Mouse (Mus musculus) midbrain, embryonic 16.5 days (tissue): Measurements from ENCODE around the gene Usp20. TPM values are rescaled to one million over a fixed set of nuclear protein-coding genes. Genes with fewer than 3 reads are reported as not detected.

Experiments
- ATAC-seq: fragments of 200-750 bp; cut with Nextera tagmentation; 2 replicates; pipeline ENCODE4 v1.8.0; 2017; ENCODE audit warnings: moderate TSS enrichment
- H3K27ac ChIP-seq: fragments of 300-500 bp; sonication (generic); 2 replicates; pipeline ENCODE4 v1.5.1; 2014; ENCODE audit warnings: mild to moderate bottlenecking, low read length, mixed read lengths
- H3K27me3 ChIP-seq: fragments of 300-500 bp; sonication (generic); 2 replicates; pipeline ENCODE4 v1.6.1; 2014; ENCODE audit warnings: low read depth, low read length, mixed read lengths; ENCODE audit not compliant: control insufficient read depth, insufficient read depth
- H3K36me3 ChIP-seq: fragments of 300-500 bp; sonication (generic); 2 replicates; pipeline ENCODE4 v1.6.1; 2014; ENCODE audit warnings: mild to moderate bottlenecking, low read length, moderate library complexity, mixed read lengths; ENCODE audit not compliant: control insufficient read depth, insufficient read depth
- H3K4me1 ChIP-seq: fragments of 300-500 bp; sonication (generic); 2 replicates; pipeline ENCODE4 v1.6.1; 2014; ENCODE audit warnings: mild to moderate bottlenecking, low read length, mixed read lengths; ENCODE audit not compliant: control insufficient read depth, insufficient read depth
- H3K4me2 ChIP-seq: fragments of 300-500 bp; sonication (generic); 2 replicates; pipeline ENCODE4 v1.6.1; 2014; ENCODE audit warnings: mild to moderate bottlenecking, low read length, mixed read lengths
- H3K4me3 ChIP-seq: fragments of 300-500 bp; sonication (generic); 2 replicates; pipeline ENCODE4 v1.5.1; 2014; ENCODE audit warnings: low read depth, mild to moderate bottlenecking, low read length, moderate library complexity, mixed read lengths
- H3K9ac ChIP-seq: fragments of 300-500 bp; sonication (generic); 2 replicates; pipeline ENCODE4 v1.6.1; 2014; ENCODE audit warnings: low read depth, low read length, mixed read lengths
- H3K9me3 ChIP-seq: fragments of 300-500 bp; sonication (generic); replicated peaks from 2 replicates; pipeline ENCODE4 v1.6.1; 2014; ENCODE audit warnings: mild to moderate bottlenecking, low read length, mixed read lengths; ENCODE audit not compliant: control insufficient read depth, poor library complexity, severe bottlenecking
- WGBS: fragments of 180-500 bp; shearing (Covaris S2); extraction: QIAGEN DNeasy Blood & Tissue Kit; methylation state at CpG from one replicate; pipeline ENCODE4 v1.1.7; 2014; 5-methylcytosine and 5-hydroxymethylcytosine counted together
- polyA plus RNA-seq: library from polyadenylated mRNA; unstranded; fragments of >200 nt; fragmentation: Nextera tagmentation; extraction: Ambion mirVana; gene quantifications from 2 replicates; pipeline ENCODE4 v1.2.1, GENCODE M21; 2015

Usp20 gene
- polyA plus RNA-seq, 1 experiment from 2014 or later, result 49.2 TPM

- no peaks in the 10 kb centered on the region for H3K9me3 ChIP-seq
- peak within 1 kb of the TSS; percentile 72 for H3K9ac ChIP-seq
- ATAC-seq, result peak; percentile 94
- H3K4me3 ChIP-seq, result peak within 1 kb of the TSS; percentile 74
- peaks cover 8% of the 10 kb centered on the region for H3K36me3 ChIP-seq
- H3K27ac ChIP-seq, result peak within 1 kb of the TSS; percentile 61
- peaks cover 12% of the 10 kb centered on the region for H3K4me1 ChIP-seq
- H3K27me3 ChIP-seq, result no peaks in the 10 kb centered on the region
- 2% methylated on average over 47 of the region's 59 CpGs for WGBS
- H3K4me2 ChIP-seq, result peak within 1 kb of the TSS; percentile 90
Observed at GRCm38 (mm10) chr2:30967352-30968327, 14.4 kb upstream of the Usp20 start, which contains the start of gene Tor1a. Gene Tor1a (minus strand): TSS chr2:30967933.

GRCm38 (mm10) chr2:30983024-30983423 lies 945 bp downstream of the Usp20 start:
- WGBS, result 50% methylated on average over 7 of the region's 7 CpGs
- Histone ChIP-seq H3K27me3 (no peaks in the 10 kb centered on the region), H3K4me3 (peak overlapping the region; percentile 77), H3K9me3 (no peaks in the 10 kb centered on the region), H3K4me2 (peak overlapping the region; percentile 64), H3K27ac (no peak overlapping the region), H3K36me3 (peaks cover 7% of the 10 kb centered on the region), H3K4me1 (peaks cover 16% of the 10 kb centered on the region), H3K9ac (no peak overlapping the region)
- no peak for ATAC-seq

GRCm38 (mm10) chr2:30985111-30986020 lies 3.3 kb downstream of the Usp20 start:
- 32% methylated on average over 17 of the region's 17 CpGs for WGBS
- Histone ChIP-seq H3K4me2 (no peak overlapping the region), H3K4me1 (peaks cover 16% of the 10 kb centered on the region), H3K9ac (no peak overlapping the region), H3K27me3 (no peaks in the 10 kb centered on the region), H3K4me3 (no peak overlapping the region), H3K27ac (no peak overlapping the region), H3K36me3 (no peaks in the 10 kb centered on the region; the same call in 1 of the 2 replicates), H3K9me3 (no peaks in the 10 kb centered on the region)
- no peak for ATAC-seq

DNA sequence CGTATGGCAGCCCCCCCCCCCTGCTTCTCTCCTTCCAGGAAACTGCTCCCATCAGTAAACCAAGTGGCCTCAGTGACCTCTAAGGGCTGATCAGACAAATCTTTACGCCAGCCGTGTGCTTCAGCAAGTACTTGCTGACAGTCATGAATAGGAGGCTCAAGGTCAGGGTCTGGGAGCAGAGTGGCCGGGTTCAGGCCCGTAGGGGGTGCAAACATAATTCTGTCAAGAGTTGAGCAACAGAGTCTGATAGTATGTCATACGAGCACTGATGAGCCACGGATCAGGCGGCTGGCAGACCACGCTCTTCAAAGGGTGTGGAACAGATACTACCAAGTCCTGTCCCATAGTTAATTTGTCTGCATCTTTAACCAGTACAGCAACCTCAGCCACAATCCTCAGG lies 8.1 kb downstream of the Usp20 start:
- Histone ChIP-seq H3K9me3 (no peaks in the 10 kb centered on the region), H3K36me3 (no peaks in the 10 kb centered on the region; the same call in 1 of the 2 replicates), H3K27ac (no peak overlapping the region), H3K4me1 (no peaks in the 10 kb centered on the region), H3K4me3 (no peak overlapping the region), H3K27me3 (no peaks in the 10 kb centered on the region), H3K9ac (no peak overlapping the region), H3K4me2 (no peak overlapping the region)
- WGBS, result 93% methylated on average over 9 of the region's 9 CpGs
- no peak for ATAC-seq

- H3K36me3 ChIP-seq, result peaks cover 6% of the 10 kb centered on the region; the same call in 1 of the 2 replicates
- 94% methylated on average over 4 of the region's 4 CpGs for WGBS
- no peak overlapping the region for H3K4me2 ChIP-seq
- H3K4me1 ChIP-seq, result no peaks in the 10 kb centered on the region
- H3K4me3 ChIP-seq, result no peak overlapping the region
- H3K27me3 ChIP-seq, result no peaks in the 10 kb centered on the region
- H3K27ac ChIP-seq, result no peak overlapping the region
- H3K9ac ChIP-seq, result no peak overlapping the region
- H3K9me3 ChIP-seq, result no peaks in the 10 kb centered on the region
- no peak for ATAC-seq
Observed at GRCm38 (mm10) chr2:30994853-30995252, 12.8 kb downstream of the Usp20 start.

GRCm38 (mm10) chr2:30995432-30995996 lies 13.4 kb downstream of the Usp20 start:
- Histone ChIP-seq H3K4me2 (no peak overlapping the region), H3K9ac (no peak overlapping the region), H3K4me1 (no peaks in the 10 kb centered on the region), H3K9me3 (no peaks in the 10 kb centered on the region), H3K4me3 (no peak overlapping the region), H3K36me3 (peaks cover 6% of the 10 kb centered on the region; the same call in 1 of the 2 replicates), H3K27me3 (no peaks in the 10 kb centered on the region), H3K27ac (no peak overlapping the region)
- ATAC-seq, result no peak
- 71% methylated on average over 11 of the region's 11 CpGs for WGBS

DNA sequence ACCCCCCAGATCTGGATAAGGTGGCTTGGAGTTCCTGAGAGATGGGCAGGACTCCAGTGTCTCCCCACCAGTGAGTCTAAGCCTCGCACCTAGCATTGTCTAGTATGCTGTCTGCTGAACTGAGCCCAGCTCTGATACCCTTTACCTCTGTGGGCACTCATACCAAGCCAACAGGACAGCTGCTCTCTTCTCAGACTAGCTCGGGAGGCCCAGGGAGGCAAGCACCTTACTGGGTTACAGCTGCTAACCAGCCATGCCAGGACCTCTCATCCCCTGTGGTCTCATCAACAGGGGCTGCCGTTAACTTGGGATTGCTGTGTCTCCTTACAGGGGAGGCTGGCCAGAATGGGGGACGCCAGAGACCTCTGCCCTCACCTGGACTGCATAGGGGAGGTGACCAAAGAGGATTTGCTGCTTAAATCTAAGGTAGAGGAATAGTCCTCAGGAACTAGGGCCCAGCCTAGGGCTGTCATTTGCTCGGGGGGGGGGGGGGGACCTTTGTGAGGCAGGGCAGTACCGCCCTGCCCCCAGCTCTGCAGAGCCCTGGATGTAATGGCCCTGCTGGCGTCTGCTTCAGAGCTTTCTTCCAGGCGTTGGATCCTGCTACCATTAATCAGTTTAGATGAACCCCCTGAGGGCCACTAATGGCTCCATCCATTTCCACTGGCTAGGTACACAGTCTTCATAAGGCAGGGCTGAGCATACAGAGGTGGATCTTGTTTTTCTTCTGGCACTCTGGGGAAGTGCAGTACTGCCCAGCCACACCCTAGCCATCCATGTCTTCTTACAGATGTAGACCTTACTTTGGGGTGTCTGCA lies 16.6 kb downstream of the Usp20 start:
- Histone ChIP-seq H3K27me3 (no peaks in the 10 kb centered on the region), H3K27ac (no peak overlapping the region), H3K9ac (no peak overlapping the region), H3K9me3 (no peaks in the 10 kb centered on the region), H3K36me3 (peaks cover 24% of the 10 kb centered on the region), H3K4me1 (no peaks in the 10 kb centered on the region), H3K4me3 (no peak overlapping the region), H3K4me2 (no peak overlapping the region)
- ATAC-seq, result no peak
- WGBS, result 83% methylated on average over 7 of the region's 8 CpGs

- H3K9ac ChIP-seq, result no peak overlapping the region
- no peak for ATAC-seq
- peaks cover 37% of the 10 kb centered on the region for H3K36me3 ChIP-seq
Observed at GRCm38 (mm10) chr2:31002857-31003256, 20.8 kb downstream of the Usp20 start.

More at GRCm38 (mm10) chr2:31002857-31003256, 20.8 kb downstream of the Usp20 start:
- no peaks in the 10 kb centered on the region for H3K9me3 ChIP-seq
- H3K4me1 ChIP-seq, result no peaks in the 10 kb centered on the region
- H3K4me3 ChIP-seq, result no peak overlapping the region
- no peak overlapping the region for H3K27ac ChIP-seq
- H3K27me3 ChIP-seq, result no peaks in the 10 kb centered on the region
- no peak overlapping the region for H3K4me2 ChIP-seq
- 97% methylated on average over 10 of the region's 10 CpGs for WGBS
